Mouse (Mus musculus) heart, postnatal 10 days (tissue): ENCODE measurements at regions not wholly inside any gene's neighbourhood (a gene's known extent, or its start where the extent isn't known, plus 50 kb on each side); places are given as distances from the start of the nearest gene placed in this dataset.

Experiments used
- DNase-seq, 2 experiments: peaks; one replicate each; pipeline ENCODE4 v3.0.0; 2021
- intact Hi-C: fragments of 180-260 bp; cut with DNase I; formaldehyde crosslinking; loops from one replicate; pipeline ENCODE4 v1.15.1; 2025

DNA sequence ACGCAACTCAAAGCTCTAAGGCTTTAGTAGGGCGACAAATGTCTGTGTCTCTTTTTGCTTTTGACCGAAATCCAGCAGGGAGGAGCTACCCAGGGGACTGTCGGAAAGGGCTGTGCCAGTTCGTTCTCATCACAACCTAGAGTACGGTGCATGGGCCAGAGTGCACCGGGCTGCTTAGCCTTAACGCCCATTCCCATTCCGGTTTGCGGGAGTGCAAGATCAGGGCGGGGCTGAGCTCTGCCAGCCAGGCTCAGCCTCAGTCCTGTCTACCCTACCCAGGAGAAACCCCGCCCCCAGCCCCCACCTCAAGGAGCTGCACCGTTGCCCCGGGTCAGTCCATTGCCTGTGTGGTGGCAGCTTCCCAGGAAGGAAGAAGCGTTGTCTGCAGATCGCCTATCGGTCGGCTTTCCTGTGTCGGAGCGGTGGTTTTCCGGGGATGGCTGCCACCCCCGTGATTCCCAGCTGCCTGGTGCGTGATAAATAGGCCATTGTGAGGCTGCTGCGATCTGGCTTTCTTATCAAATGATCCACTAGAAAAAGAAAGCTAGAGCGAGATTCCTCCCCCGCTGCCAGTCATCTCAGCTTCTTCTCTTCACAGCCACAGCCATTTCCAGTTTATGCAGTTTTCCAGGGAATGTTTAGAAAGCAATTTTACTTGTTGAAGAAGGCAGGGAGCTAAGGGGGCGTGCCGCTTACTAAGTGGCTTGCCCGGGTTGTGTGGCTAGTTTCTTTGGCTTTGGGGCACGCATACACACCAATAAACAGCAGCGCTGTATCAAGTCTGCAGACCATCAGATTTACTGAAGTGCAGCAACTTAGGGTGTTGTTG is 187.4 kb upstream of the Ankrd55 start:
- intact Hi-C loops = loop anchor here (5.0 kb wide), 1 partner anchor 86 kb away; no protein-coding TSS in a partner anchor
- DNase-seq = peak; percentile 73 to 79

DNA sequence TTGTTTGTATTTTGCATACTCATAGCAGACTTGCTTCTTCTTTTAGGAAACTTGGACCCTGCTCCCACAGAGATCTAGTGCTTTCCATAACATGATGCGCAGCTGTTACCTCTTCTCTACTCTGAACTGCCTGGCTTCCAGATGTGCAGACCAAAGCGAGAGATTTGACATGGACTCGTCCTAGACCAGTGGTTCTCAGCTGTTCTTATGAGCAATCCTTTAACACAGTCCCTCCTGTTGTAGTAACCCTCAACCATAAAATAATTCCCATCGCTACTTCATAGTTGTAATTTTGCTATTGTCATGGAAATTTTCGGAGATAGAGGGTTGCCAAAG is 186.9 kb upstream of the Ankrd55 start:
- DNase-seq = no peak
- intact Hi-C loops = loop anchor here (5.0 kb wide), 1 partner anchor 86 kb away; no protein-coding TSS in a partner anchor

DNA sequence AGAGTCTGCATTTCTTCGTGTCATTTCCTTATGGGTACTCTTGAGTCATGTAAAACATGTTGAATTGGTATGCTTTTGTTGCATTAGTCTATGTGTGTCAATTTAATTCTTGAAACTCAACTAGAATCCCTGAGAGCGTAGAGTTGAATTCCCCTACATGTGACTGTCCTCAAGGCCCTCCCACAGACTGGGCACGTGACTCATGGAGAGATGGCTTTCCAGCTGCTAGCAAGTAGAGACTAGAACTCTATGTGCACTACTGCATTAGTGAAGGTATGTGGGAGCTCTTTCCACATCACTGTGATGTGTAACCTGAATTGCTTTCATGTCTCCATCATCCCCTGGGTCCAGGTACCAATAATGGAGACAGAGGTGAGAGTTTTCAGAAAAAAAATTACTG is 182.3 kb upstream of the Ankrd55 start:
- no peak for DNase-seq
- intact Hi-C loops = no loop called here

GRCm38 (mm10) chr13:112114741-112115201 is 173.5 kb upstream of the Ankrd55 start:
- DNase-seq = peak; percentile 40 to 55
- intact Hi-C loops = loop anchor here (5.0 kb wide), 1 partner anchor 78 kb away; no protein-coding TSS in a partner anchor

DNA sequence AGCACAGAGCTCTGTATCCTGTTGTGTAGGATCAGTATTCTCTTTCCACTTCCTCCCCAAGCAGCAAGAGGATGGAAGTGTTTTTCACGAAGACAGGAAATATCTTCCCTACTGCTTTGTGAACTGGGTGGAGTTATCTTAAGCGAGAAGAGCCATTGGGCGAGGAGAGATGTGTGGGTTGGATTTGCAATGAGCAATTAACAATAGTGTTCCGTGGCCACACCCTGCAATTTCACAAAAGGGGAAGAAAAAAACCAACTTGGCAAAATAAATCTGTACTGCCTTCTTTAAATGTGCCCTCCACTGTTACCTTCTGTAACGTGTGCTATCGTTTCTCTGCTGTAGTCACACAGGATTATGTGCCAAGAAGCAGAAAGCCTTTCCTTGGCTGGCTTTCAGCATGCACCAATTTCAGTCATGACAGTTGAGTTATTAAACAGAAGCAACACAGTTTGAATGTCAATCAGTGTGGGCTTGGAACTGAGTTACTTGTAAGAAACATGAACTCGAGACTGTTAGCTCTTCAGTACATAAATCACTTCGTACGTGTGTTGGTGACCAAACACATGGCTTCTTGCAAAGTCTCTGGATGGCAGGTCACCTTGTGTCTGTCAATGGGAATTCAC is 172.0 kb upstream of the Ankrd55 start:
- peak; percentile 25 to 27 for DNase-seq
- intact Hi-C loops = loop anchor here (5.0 kb wide), 1 partner anchor 76 kb away; no protein-coding TSS in a partner anchor

DNA sequence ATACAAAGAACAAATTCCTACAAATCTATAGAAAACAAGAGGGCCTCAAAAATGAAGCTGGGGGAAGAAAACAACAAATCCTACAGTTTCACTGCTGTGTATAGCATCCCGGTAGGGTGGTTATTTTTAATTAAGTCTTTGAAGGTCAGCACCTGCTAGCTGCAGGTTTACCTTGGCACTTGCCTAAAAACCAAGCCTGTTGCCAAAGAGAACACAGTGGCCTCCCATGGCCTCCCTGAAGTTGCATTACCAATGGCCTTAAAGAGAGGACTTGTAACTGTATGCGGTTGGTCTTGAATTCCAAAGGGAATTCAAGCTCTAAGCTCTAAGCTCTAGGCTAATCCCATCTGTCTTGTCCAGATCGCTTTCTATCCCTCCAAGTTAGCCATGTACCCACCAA is 169.7 kb upstream of the Ankrd55 start:
- intact Hi-C loops = loop anchor here (5.0 kb wide), 1 partner anchor 74 kb away; no protein-coding TSS in a partner anchor
- no peak for DNase-seq

DNA sequence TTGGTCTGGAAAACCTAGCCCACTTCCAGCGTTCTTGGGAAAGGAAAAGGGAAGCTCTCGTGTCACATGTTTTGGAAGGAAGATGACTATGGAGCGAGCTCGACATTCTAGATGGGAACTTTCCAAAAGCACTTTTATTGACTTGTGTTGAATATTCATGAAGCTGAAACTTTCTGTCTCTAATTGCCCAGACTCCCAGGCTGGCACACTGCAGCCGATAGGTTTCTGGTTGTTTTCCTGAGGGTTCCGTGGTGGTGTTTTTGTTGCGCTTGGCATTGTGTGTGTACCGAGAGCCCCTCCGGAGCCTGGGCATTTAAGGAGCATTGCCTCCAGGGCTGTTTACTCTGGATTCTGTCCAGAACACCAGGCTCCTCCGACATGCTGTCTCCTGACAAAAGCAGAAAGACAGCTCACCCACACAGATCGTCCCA is 168.6 kb upstream of the Ankrd55 start:
- intact Hi-C loops = loop anchor here (5.0 kb wide), 1 partner anchor 73 kb away; no protein-coding TSS in a partner anchor
- DNase-seq = peak in 1 of 2 experiments; percentile 23

GRCm38 (mm10) chr13:112120346-112120745 is 167.9 kb upstream of the Ankrd55 start:
- no peak for DNase-seq

DNA sequence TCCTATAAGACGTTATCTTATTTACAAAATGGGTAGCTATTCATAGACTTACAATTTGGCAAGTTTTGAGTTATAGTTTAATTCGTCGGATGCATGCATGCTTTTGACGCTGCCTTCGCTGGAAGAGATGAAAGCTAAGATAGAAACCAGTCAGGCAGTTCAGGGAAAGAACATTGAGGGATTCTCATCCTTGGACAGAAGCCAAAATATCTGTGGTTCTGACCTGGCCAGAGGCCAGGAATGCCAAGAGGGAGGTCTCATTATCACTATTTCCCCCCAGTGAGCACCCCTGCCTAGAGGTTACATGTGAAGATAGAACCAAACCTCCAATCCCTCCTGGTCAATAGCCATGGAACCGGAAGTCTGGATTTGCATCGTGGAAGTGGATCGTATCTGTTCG is 167.1 kb upstream of the Ankrd55 start:
- no peak for DNase-seq
- intact Hi-C loops = no loop called here

More at GRCm38 (mm10) chr13:112120346-112120745, 167.9 kb upstream of the Ankrd55 start:
- intact Hi-C loops = no loop called here

GRCm38 (mm10) chr13:112122842-112123373 is 165.3 kb upstream of the Ankrd55 start:
- intact Hi-C loops = no loop called here
- DNase-seq = peak; percentile 50 to 57

DNA sequence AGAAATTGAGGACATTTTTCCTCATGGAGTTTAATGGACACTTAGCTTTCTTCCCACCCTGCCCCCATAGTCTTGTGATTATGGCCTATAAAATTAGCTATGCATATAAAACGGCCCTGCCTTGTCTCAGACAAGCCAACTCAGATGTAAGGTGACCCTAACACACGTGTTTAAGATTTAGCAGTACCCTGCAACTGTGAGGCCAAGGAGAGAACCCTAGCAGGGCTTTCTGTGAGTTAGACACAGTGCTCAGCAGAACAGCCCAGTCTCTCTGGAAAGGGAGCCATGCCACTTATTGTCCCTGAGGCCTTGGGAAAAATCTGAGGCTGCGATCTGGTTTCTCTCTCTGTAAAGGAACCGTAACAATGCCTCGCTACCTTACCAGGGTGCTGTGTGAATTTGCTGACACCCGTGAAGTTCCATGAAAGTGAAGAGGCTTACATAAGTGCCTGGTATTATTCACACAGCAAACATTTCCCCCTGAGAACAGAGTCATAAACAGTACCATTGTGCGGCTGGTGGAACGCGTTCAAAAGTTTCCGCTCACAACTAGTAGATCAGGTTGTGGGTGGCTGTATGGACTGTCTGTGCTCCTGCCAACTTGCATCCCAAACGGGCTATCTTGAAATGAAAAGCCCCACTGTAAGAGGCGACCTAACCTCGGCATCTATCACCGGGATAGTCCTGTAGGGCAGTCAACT is 162.3 kb upstream of the Ankrd55 start:
- intact Hi-C loops = no loop called here
- no peak for DNase-seq

DNA sequence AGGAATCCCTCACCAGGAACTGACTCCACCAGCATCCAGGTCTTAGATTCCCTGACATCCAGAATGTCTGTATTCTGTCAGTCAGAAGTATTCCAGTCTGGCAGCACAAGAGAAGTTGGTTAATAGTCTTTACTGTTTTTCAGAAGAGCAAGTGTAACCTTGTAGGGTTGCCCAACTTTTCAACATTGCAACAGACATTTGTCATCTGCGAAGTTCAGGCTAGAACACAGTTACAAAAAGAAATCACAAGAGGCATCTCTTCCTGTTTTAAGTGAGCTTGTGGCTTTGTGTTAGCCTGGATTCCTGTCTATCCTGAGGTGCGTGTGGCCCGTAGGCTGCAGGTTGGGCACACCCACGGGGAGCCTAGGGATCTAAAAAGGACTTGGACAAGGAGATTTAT is 158.0 kb upstream of the Ankrd55 start:
- no peak for DNase-seq
- intact Hi-C loops = no loop called here

GRCm38 (mm10) chr13:112130774-112131173 is 157.5 kb upstream of the Ankrd55 start:
- intact Hi-C loops = no loop called here
- no peak for DNase-seq

GRCm38 (mm10) chr13:112131191-112131590 is 157.1 kb upstream of the Ankrd55 start:
- DNase-seq = no peak
- intact Hi-C loops = no loop called here

DNA sequence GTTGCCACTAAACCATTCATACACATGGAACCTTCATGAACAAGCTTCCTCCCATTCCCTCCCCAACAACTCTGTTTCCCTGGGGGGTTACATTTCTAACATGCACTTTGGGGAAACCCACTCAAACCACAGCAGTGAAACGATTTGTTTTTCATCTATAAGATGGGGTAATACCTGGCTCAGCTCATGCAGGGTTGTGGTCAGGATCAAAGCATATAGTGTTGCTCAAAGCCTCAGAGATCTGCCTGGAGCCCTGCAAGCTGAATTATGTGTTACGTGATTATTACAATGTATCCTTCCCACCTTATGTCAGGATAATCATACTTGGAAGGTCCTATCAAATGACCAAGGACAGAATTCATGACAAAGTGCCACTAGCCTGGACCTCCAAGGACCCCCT is 154.5 kb upstream of the Ankrd55 start:
- no peak for DNase-seq
- intact Hi-C loops = no loop called here

- intact Hi-C loops = no loop called here
- DNase-seq = no peak
These were observed 153.6 kb upstream of the Ankrd55 start for GRCm38 (mm10) chr13:112134701-112135100.

DNA sequence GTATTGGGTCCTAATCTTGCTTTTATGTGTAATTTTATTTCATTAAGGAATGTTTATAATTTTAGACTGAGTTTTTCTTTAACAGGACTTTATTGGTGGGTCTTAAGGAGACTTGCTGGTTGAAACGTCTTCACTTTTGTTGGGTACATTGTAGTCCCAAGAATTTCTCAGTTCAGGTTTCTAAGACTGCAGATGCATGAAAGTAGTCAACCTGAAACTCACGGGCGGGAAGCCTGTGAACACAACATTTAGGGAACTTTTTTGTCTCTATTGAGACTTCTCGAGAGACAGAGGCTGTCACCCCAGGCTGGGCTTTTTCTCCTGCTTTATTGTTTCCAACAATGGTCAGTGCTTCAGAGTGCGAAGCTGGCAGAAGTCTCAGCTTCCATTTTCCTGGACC is 152.5 kb upstream of the Ankrd55 start:
- DNase-seq = no peak
- intact Hi-C loops = no loop called here

DNA sequence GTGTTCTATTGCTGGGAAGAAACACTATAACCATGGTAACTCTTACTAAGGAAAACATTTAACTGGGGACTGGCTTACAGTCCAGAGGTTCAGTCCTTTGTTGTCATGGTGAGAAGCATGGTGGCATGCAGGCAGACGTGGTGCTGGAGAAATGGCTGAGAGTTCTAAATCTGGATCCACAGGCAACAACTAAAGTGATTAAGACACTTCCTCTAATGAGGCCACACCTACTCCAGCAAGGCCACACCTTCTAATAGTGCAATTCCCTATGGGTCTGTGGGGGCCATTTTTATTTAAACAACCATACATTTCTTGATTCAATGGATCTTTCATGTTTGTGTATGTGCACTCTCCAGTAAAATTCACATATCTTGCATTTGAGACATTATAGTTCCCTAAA is 151.4 kb upstream of the Ankrd55 start:
- DNase-seq = no peak
- intact Hi-C loops = no loop called here

- no peak for DNase-seq
- intact Hi-C loops = no loop called here
These were observed 147.4 kb upstream of the Ankrd55 start for GRCm38 (mm10) chr13:112140871-112141270.

DNA sequence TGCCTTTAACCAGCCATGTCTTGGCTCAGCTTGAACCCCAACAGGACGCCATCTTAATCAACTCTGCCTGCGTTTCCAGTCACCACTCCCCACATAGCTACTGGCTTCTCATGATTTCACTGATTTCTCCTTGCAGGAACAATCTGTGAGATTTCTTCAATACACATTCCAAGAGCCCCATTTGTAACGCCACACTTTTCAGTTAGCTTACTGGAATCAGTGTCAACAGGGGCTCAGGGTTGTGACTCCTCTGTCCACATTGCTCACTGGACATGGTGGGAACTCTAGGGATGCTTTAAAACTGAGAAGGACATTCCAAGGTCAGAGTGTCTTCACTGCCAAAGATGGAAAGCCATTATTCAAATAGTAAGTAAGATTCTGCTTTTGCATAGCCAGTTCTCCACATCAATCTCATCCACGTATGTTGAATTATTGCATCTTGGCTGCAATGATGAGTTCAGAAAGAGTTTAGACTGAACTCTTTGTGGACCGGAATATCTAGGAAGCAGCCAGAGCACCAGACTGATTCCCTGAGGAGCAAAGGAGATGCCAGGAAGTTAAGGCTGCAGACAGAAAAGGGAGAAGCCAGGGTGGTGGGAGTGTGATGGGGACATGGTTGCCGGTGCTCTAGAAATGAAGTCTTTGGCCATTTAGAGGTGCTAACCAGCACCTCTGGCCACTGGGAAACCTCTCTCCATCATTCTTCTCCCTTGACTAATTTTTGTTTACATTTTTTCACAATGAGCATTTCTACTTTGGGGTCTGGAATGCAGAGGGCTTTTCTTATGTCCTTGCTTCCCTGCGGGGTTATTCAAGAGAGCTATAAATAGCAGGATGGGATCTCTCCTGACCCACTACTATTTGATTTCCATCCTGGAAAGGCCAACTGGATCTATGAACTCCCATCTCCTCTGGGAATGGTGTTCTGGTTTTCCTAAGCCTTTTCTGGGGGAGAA is 143.6 kb upstream of the Ankrd55 start:
- intact Hi-C loops = no loop called here
- no peak for DNase-seq
